Mouse (Mus musculus): ENCODE data around the gene Skap1. TPM values are rescaled to one million over a fixed set of nuclear protein-coding genes. Genes with fewer than 3 reads are reported as not detected.

Skap1 gene
- polyA plus RNA-seq, 1 experiment from 2014 or later: 15.2 TPM

DNA sequence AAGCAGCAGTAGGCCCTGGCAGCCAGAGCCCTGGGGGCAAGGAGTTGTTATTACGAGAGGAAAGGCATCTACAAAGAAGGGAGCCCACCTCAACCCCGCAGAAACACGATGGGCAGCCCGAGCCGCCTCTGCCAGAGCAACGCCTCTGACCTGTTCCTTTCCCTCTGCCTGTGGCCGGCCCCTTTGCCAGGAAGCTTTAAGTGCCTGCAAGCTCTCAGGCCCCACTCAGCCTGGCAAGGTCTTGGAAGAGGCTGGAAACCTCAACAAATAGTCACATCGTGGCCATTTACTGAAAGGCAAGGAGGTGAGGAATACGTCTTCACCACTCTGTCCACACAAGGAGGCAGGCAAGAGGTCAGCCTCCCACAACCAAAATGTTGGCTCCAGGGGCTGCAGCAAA is 303.8 kb downstream of the Skap1 start:
- H3K36me3 ChIP-seq (ENCODE audit: control insufficient read depth, insufficient read depth, low read length): peaks cover 41% of the 10 kb centered on the region
- no peak overlapping the region for H3K4me3 ChIP-seq (ENCODE audit: low read length)
- no peak for ATAC-seq (ENCODE audit: low FRiP score, low TSS enrichment)
- H3K27me3 ChIP-seq (ENCODE audit: control insufficient read depth, insufficient read depth, low read length): no peaks in the 10 kb centered on the region
- H3K9me3 ChIP-seq (ENCODE audit: control insufficient read depth, low read length): no peaks in the 10 kb centered on the region
- no peak overlapping the region for H3K4me2 ChIP-seq (replicated peaks; ENCODE audit: low read depth, low read length)
- H3K9ac ChIP-seq (ENCODE audit: low read depth, low read length): no peak overlapping the region; the same call in 1 of the 2 replicates
- WGBS: 59% methylated on average over 9 of the region's 9 CpGs
- peaks cover 15% of the 10 kb centered on the region; the same call in 1 of the 2 replicates for H3K4me1 ChIP-seq (ENCODE audit: control insufficient read depth, insufficient read depth, low read length)
- peak overlapping the region; percentile 26; the same call in 1 of the 2 replicates for H3K27ac ChIP-seq (ENCODE audit: low read depth, low read length)

- Histone ChIP-seq H3K36me3 (ENCODE audit: control insufficient read depth, insufficient read depth, low read length) (peaks cover 43% of the 10 kb centered on the region), H3K9me3 (ENCODE audit: control insufficient read depth, low read length) (no peaks in the 10 kb centered on the region), H3K4me3 (ENCODE audit: low read length) (no peak overlapping the region), H3K27ac (ENCODE audit: low read depth, low read length) (no peak overlapping the region), H3K4me1 (ENCODE audit: control insufficient read depth, insufficient read depth, low read length) (peaks cover 20% of the 10 kb centered on the region), H3K9ac (ENCODE audit: low read depth, low read length) (no peak overlapping the region), H3K27me3 (ENCODE audit: control insufficient read depth, insufficient read depth, low read length) (no peaks in the 10 kb centered on the region), H3K4me2 (replicated peaks; ENCODE audit: low read depth, low read length) (no peak overlapping the region)
- no peak for ATAC-seq (ENCODE audit: low FRiP score, low TSS enrichment)
- 95% methylated on average over 9 of the region's 9 CpGs for WGBS
Observed at GRCm38 (mm10) chr11:96771274-96771975, 307.0 kb downstream of the Skap1 start.

DNA sequence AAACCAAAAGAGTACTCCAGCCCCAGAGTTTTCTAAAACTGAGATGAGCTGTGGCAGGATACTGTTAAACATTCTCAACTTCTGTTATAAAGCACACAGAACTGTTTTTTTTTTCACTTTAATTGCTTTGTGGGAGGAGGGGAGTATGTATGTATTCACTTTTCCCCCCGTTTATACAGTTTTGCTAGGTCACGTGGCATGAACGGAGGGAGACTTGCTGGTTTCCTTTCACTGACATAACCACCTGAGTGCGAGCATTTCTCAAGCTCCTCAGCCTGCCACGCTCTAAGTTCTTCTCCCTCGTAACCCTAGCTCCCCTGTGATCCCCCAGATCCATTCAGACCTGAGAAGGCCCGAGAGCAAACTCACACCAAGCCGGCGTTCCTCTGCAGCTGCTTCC is 308.0 kb downstream of the Skap1 start:
- H3K27ac ChIP-seq (ENCODE audit: low read depth, low read length): no peak overlapping the region
- H3K36me3 ChIP-seq (ENCODE audit: control insufficient read depth, insufficient read depth, low read length): peaks cover 43% of the 10 kb centered on the region

DNA sequence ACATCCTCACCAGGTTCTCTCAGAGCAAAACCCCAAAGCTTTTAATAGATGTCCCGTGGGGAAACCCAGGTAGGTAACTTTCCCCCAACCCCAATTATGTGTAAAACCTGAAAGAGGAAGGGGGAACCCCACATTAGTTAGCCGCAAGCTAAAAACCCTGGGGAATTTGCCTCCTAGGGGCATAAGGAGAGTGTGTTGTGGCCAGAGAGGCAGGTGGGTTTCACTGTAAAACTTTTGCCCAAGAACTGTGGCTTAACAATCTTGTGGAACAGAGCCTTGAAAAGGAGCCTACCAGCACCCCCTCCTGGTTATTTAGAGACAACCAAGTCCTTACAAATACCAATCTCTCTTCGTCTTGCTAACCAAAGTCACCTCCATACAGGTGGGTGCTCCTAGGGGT is 310.1 kb downstream of the Skap1 start:
- H3K4me2 ChIP-seq (replicated peaks; ENCODE audit: low read depth, low read length): no peak overlapping the region
- 91% methylated on average over 3 of the region's 3 CpGs for WGBS
- peaks cover 13% of the 10 kb centered on the region for H3K4me1 ChIP-seq (ENCODE audit: control insufficient read depth, insufficient read depth, low read length)
- H3K9ac ChIP-seq (ENCODE audit: low read depth, low read length): 0 out of 2 replicates have a peak overlapping the region, but pooled peaks have one; percentile 28
- no peak for ATAC-seq (ENCODE audit: low FRiP score, low TSS enrichment)
- no peak overlapping the region for H3K4me3 ChIP-seq (ENCODE audit: low read length)
- H3K27ac ChIP-seq (ENCODE audit: low read depth, low read length): no peak overlapping the region
- no peaks in the 10 kb centered on the region for H3K27me3 ChIP-seq (ENCODE audit: control insufficient read depth, insufficient read depth, low read length)
- no peaks in the 10 kb centered on the region for H3K9me3 ChIP-seq (ENCODE audit: control insufficient read depth, low read length)
- H3K36me3 ChIP-seq (ENCODE audit: control insufficient read depth, insufficient read depth, low read length): peaks cover 34% of the 10 kb centered on the region

More for the DNA sequence above, 308.0 kb downstream of the Skap1 start:
- H3K9ac ChIP-seq (ENCODE audit: low read depth, low read length): no peak overlapping the region
- ATAC-seq (ENCODE audit: low FRiP score, low TSS enrichment): no peak
- peaks cover 15% of the 10 kb centered on the region for H3K4me1 ChIP-seq (ENCODE audit: control insufficient read depth, insufficient read depth, low read length)
- H3K4me3 ChIP-seq (ENCODE audit: low read length): no peak overlapping the region
- H3K4me2 ChIP-seq (replicated peaks; ENCODE audit: low read depth, low read length): no peak overlapping the region
- no peaks in the 10 kb centered on the region for H3K9me3 ChIP-seq (ENCODE audit: control insufficient read depth, low read length)
- no peaks in the 10 kb centered on the region for H3K27me3 ChIP-seq (ENCODE audit: control insufficient read depth, insufficient read depth, low read length)
- WGBS: 89% methylated on average over 9 of the region's 9 CpGs

DNA sequence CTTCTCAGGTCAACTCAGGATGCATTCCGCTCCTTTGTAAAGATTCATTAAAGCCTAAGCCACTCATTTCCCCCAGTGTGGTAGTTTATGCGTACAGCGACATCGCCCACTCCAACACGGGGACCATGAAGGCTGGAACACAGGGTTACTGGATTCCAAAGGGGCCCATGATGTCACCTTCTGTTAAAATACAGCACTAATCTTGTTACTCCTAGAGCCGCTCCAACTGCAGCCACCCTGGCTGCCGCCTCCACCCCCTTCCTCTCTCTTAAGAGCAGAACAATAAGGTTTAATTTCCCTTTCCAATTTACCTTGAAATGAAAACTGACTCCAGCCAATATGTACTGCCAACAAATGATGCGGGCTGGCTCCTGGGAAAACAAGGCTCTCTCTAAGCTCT is 310.7 kb downstream of the Skap1 start:
- no peaks in the 10 kb centered on the region for H3K27me3 ChIP-seq (ENCODE audit: control insufficient read depth, insufficient read depth, low read length)
- no peaks in the 10 kb centered on the region for H3K9me3 ChIP-seq (ENCODE audit: control insufficient read depth, low read length)
- H3K36me3 ChIP-seq (ENCODE audit: control insufficient read depth, insufficient read depth, low read length): peaks cover 31% of the 10 kb centered on the region
- H3K9ac ChIP-seq (ENCODE audit: low read depth, low read length): no peak overlapping the region
- H3K4me1 ChIP-seq (ENCODE audit: control insufficient read depth, insufficient read depth, low read length): peaks cover 13% of the 10 kb centered on the region
- no peak overlapping the region for H3K4me2 ChIP-seq (replicated peaks; ENCODE audit: low read depth, low read length)
- ATAC-seq (ENCODE audit: low FRiP score, low TSS enrichment): no peak
- no peak overlapping the region for H3K27ac ChIP-seq (ENCODE audit: low read depth, low read length)
- 65% methylated on average over 8 of the region's 8 CpGs for whole genome bisulfite sequencing
- H3K4me3 ChIP-seq (ENCODE audit: low read length): no peak overlapping the region

- Histone ChIP-seq H3K9me3 (ENCODE audit: control insufficient read depth, low read length) (no peaks in the 10 kb centered on the region), H3K36me3 (ENCODE audit: control insufficient read depth, insufficient read depth, low read length) (peaks cover 25% of the 10 kb centered on the region), H3K4me3 (ENCODE audit: low read length) (no peak overlapping the region), H3K9ac (ENCODE audit: low read depth, low read length) (no peak overlapping the region; the same call in 1 of the 2 replicates), H3K27ac (ENCODE audit: low read depth, low read length) (no peak overlapping the region), H3K4me2 (replicated peaks; ENCODE audit: low read depth, low read length) (no peak overlapping the region), H3K27me3 (ENCODE audit: control insufficient read depth, insufficient read depth, low read length) (no peaks in the 10 kb centered on the region), H3K4me1 (ENCODE audit: control insufficient read depth, insufficient read depth, low read length) (peaks cover 13% of the 10 kb centered on the region)
- WGBS: 52% methylated on average over 7 of the region's 7 CpGs
- no peak for ATAC-seq (ENCODE audit: low FRiP score, low TSS enrichment)
Observed at GRCm38 (mm10) chr11:96775665-96776064, 311.3 kb downstream of the Skap1 start.

DNA sequence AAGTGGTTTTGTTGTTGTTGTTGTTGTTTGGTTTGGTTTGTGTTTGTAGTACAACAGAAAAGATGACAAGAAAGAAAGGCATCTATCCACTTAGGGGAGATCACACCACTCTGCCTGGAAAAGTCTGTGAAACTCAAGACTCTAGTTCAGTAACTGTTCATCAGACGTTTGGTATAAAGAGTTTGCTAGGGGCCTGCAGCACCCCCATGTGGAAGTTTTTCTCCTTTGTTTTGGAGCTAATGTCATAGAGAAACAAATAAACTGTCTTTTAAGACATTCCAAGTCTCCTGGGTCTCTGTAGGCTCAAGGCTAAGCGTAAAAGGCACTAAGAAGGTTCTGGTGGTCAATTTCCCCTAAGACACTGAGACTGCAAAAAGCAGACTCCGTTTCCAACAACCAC is 311.7 kb downstream of the Skap1 start:
- Histone ChIP-seq H3K27ac (ENCODE audit: low read depth, low read length) (no peak overlapping the region), H3K4me2 (replicated peaks; ENCODE audit: low read depth, low read length) (peak overlapping the region; percentile 83), H3K4me1 (ENCODE audit: control insufficient read depth, insufficient read depth, low read length) (peaks cover 13% of the 10 kb centered on the region), H3K4me3 (ENCODE audit: low read length) (peak overlapping the region; percentile 75; the same call in 1 of the 2 replicates), H3K9ac (ENCODE audit: low read depth, low read length) (peak overlapping the region; percentile 58; the same call in 1 of the 2 replicates), H3K27me3 (ENCODE audit: control insufficient read depth, insufficient read depth, low read length) (no peaks in the 10 kb centered on the region), H3K9me3 (ENCODE audit: control insufficient read depth, low read length) (no peaks in the 10 kb centered on the region), H3K36me3 (ENCODE audit: control insufficient read depth, insufficient read depth, low read length) (peaks cover 21% of the 10 kb centered on the region)
- 29% methylated on average over 3 of the region's 3 CpGs for WGBS
- no peak for ATAC-seq (ENCODE audit: low FRiP score, low TSS enrichment)

DNA sequence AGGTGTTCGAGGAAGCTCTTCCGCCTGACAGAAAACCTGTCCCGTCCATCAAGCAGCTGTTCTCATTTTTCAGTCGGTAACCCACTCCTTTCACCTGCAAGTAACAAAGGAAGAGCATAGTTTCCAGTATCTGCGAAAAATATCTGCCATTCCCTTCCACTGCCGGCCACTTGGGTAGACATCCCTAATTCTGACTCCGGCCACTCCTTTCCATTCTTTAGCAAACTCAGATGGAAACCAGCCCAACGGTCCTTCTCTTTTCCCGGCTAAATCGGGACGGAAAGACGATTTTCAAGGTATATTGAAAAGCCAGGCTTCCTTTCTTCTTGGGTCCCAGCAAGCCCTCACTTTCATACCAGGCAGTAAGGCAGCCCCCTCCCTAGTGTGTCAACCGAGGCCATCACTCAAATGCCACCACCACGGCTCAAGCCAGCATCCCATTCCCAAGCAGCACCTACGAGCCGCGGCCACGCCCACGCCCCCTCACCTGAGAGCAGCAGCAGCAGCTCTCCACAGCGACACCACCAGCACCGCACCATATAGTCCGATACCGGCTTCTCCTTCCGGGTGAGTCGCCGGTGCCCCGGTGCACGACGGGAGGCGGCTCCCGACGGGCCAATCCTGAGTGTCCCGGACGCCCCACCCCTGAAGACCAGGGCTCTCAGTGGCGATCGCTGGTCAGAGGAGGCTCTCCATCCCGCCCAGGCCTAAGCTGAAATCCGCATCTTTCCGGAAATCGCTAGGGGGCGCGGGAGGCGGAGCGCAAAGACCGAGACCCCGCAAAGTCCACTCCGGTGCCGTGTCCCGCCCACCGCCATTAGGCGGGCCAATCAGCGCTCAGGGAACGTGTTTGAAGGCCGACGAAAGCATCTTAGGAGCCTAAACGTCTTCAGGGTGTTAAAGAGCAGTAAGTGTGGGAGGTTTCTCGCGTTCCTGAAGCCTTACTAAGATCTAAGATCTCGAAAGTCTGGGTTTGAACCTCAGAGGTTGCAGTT is 312.9 kb downstream of the Skap1 start, which contains the start of gene Snx11:
Gene Snx11, minus strand, starts transcription at position 592 of the 995 bp plus-strand sequence.
- H3K4me3 ChIP-seq (ENCODE audit: low read length): peak within 1 kb of the TSS; percentile 75
- H3K9me3 ChIP-seq (ENCODE audit: control insufficient read depth, low read length): no peaks in the 10 kb centered on the region
- no peaks in the 10 kb centered on the region for H3K27me3 ChIP-seq (ENCODE audit: control insufficient read depth, insufficient read depth, low read length)
- peaks cover 12% of the 10 kb centered on the region for H3K36me3 ChIP-seq (ENCODE audit: control insufficient read depth, insufficient read depth, low read length)
- peak; percentile 100 for ATAC-seq (ENCODE audit: low FRiP score, low TSS enrichment)
- H3K4me1 ChIP-seq (ENCODE audit: control insufficient read depth, insufficient read depth, low read length): peaks cover 13% of the 10 kb centered on the region
- peak within 1 kb of the TSS; percentile 83 for H3K4me2 ChIP-seq (replicated peaks; ENCODE audit: low read depth, low read length)
- under 1% methylated on average over 59 of the region's 59 CpGs for WGBS
- H3K27ac ChIP-seq (ENCODE audit: low read depth, low read length): peak within 1 kb of the TSS; percentile 65; the same call in 1 of the 2 replicates
- peak within 1 kb of the TSS; percentile 58 for H3K9ac ChIP-seq (ENCODE audit: low read depth, low read length)
